Mouse (Mus musculus): ENCODE results near the gene Gnb1l.
A peak's percentile ranks its signal among the peaks of the same experiment; 100 is the strongest.

Gnb1l gene

GRCm38 (mm10) chr16:18498558-18498990 is at the start of gene Gnb1l, which contains the start of gene Rtl10:
Gene Gnb1l, plus strand, starts transcription at chr16:18498713.
Gene Rtl10, plus strand, starts transcription at chr16:18498901.
- DNase-seq (ENCODE audit: low spot score in 2 of 2), result peak; percentile 90 to 96

GRCm38 (mm10) chr16:18449005-18449404 is 49.5 kb upstream of the Gnb1l start:
- DNase-seq (ENCODE audit: low spot score in 2 of 2), result no peak

- peak; percentile 31 to 53 for DNase-seq (ENCODE audit: low spot score in 2 of 2)
These were observed 46.9 kb upstream of the Gnb1l start for GRCm38 (mm10) chr16:18451486-18452181.

GRCm38 (mm10) chr16:18452361-18452862 is 46.1 kb upstream of the Gnb1l start:
- no peak for DNase-seq (ENCODE audit: low spot score in 2 of 2)

- DNase-seq (ENCODE audit: low spot score in 2 of 2), result no peak
These were observed 44.7 kb upstream of the Gnb1l start for GRCm38 (mm10) chr16:18453846-18454245.

- DNase-seq (ENCODE audit: low spot score in 2 of 2), result no peak
These were observed 43.1 kb upstream of the Gnb1l start for GRCm38 (mm10) chr16:18455407-18455806.

GRCm38 (mm10) chr16:18458661-18459060 is 39.9 kb upstream of the Gnb1l start:
- DNase-seq (ENCODE audit: low spot score in 2 of 2), result no peak

GRCm38 (mm10) chr16:18459335-18459954 is 39.1 kb upstream of the Gnb1l start:
- DNase-seq (ENCODE audit: low spot score in 2 of 2), result no peak

GRCm38 (mm10) chr16:18459955-18460370 is 38.5 kb upstream of the Gnb1l start:
- DNase-seq (ENCODE audit: low spot score in 2 of 2), result peak in 1 of 2 experiments; percentile 31

- no peak for DNase-seq (ENCODE audit: low spot score in 2 of 2)
These were observed 37.7 kb upstream of the Gnb1l start for GRCm38 (mm10) chr16:18460826-18461225.

- DNase-seq (ENCODE audit: low spot score in 2 of 2), result no peak
These were observed 36.5 kb upstream of the Gnb1l start for GRCm38 (mm10) chr16:18462031-18462430.

- no peak for DNase-seq (ENCODE audit: low spot score in 2 of 2)
These were observed 35.9 kb upstream of the Gnb1l start for GRCm38 (mm10) chr16:18462598-18462997.

- DNase-seq (ENCODE audit: low spot score in 2 of 2), result no peak
These were observed 34.2 kb upstream of the Gnb1l start for GRCm38 (mm10) chr16:18464271-18464670.

- DNase-seq (ENCODE audit: low spot score in 2 of 2), result no peak
These were observed 27.7 kb upstream of the Gnb1l start for GRCm38 (mm10) chr16:18470829-18471228.

- DNase-seq (ENCODE audit: low spot score in 2 of 2), result no peak
These were observed 27.0 kb upstream of the Gnb1l start for GRCm38 (mm10) chr16:18471381-18471955.

- no peak for DNase-seq (ENCODE audit: low spot score in 2 of 2)
These were observed 26.5 kb upstream of the Gnb1l start for GRCm38 (mm10) chr16:18471976-18472375.

- no peak for DNase-seq (ENCODE audit: low spot score in 2 of 2)
These were observed 26.1 kb upstream of the Gnb1l start for GRCm38 (mm10) chr16:18472416-18472815.

GRCm38 (mm10) chr16:18472976-18473375 is 25.5 kb upstream of the Gnb1l start:
- no peak for DNase-seq (ENCODE audit: low spot score in 2 of 2)

GRCm38 (mm10) chr16:18474021-18474420 is 24.5 kb upstream of the Gnb1l start:
- DNase-seq (ENCODE audit: low spot score in 2 of 2), result no peak

- DNase-seq (ENCODE audit: low spot score in 2 of 2), result no peak
These were observed 20.5 kb upstream of the Gnb1l start for GRCm38 (mm10) chr16:18477996-18478395.

- no peak for DNase-seq (ENCODE audit: low spot score in 2 of 2)
These were observed 18.8 kb upstream of the Gnb1l start for GRCm38 (mm10) chr16:18479667-18480066.

GRCm38 (mm10) chr16:18480933-18481485 is 17.5 kb upstream of the Gnb1l start:
- no peak for DNase-seq (ENCODE audit: low spot score in 2 of 2)

Data from frontal cortex, postnatal 10 days (tissue).